Mouse (Mus musculus) liver, embryonic 11.5 days (tissue): ENCODE results near the gene Xrcc6. TPM values are rescaled to one million over a fixed set of nuclear protein-coding genes. Genes with fewer than 3 reads are reported as not detected.
A peak's percentile ranks its signal among the peaks of the same experiment; 100 is the strongest.

ENCODE experiments used
- ATAC-seq: fragments of 200-750 bp; cut with Nextera tagmentation; replicated peaks from 2 replicates; pipeline ENCODE4 v1.8.0; 2017; ENCODE audit warnings: moderate number of reproducible peaks, mild to moderate bottlenecking, moderate TSS enrichment, moderate library complexity; ENCODE audit not compliant: low FRiP score
- DNase-seq: peaks from one replicate; pipeline ENCODE4 v3.0.0-alpha.2; 2017; ENCODE audit warnings: low spot score
- H3K27ac ChIP-seq: fragments of 300-500 bp; sonication (generic); 2 replicates; pipeline ENCODE4 v1.5.1; 2014; ENCODE audit warnings: mild to moderate bottlenecking, low read depth, low read length, control low read depth
- H3K27me3 ChIP-seq: fragments of 300-500 bp; sonication (generic); replicated peaks from 2 replicates; pipeline ENCODE4 v1.6.1; 2014; ENCODE audit warnings: low read length, mixed read lengths; ENCODE audit not compliant: control insufficient read depth, insufficient read depth
- H3K36me3 ChIP-seq: fragments of 300-500 bp; sonication (generic); 2 replicates; pipeline ENCODE4 v1.6.1; 2014; ENCODE audit warnings: mild to moderate bottlenecking, low read length, moderate library complexity, mixed read lengths; ENCODE audit not compliant: control insufficient read depth, insufficient read depth
- H3K4me1 ChIP-seq: fragments of 300-500 bp; sonication (generic); replicated peaks from 2 replicates; pipeline ENCODE4 v1.6.1; 2014; ENCODE audit warnings: low read length, mixed read lengths; ENCODE audit not compliant: control insufficient read depth, insufficient read depth
- H3K4me2 ChIP-seq: fragments of 300-500 bp; sonication (generic); 2 replicates; pipeline ENCODE4 v1.6.1; 2014; ENCODE audit warnings: mild to moderate bottlenecking, control low read depth, moderate library complexity
- H3K4me3 ChIP-seq: fragments of 300-500 bp; sonication (generic); 2 replicates; pipeline ENCODE4 v1.5.1; 2014; ENCODE audit warnings: low read depth, low read length, control low read depth
- H3K9ac ChIP-seq: fragments of 300-500 bp; sonication (generic); 2 replicates; pipeline ENCODE4 v1.6.1; 2014; ENCODE audit warnings: low read depth, low read length, control low read depth
- H3K9me3 ChIP-seq: fragments of 300-500 bp; sonication (generic); 2 replicates; pipeline ENCODE4 v1.6.1; 2016; ENCODE audit warnings: low read length, inconsistent platforms, mixed read lengths; ENCODE audit not compliant: control insufficient read depth
- WGBS: fragments of 180-500 bp; shearing (Covaris S2); extraction: QIAGEN DNeasy Blood & Tissue Kit; methylation state at CpG from one replicate; pipeline ENCODE4 v1.1.7; 2014; 5-methylcytosine and 5-hydroxymethylcytosine counted together
- polyA plus RNA-seq: library from polyadenylated mRNA; unstranded; fragments of >200 nt; fragmentation: Nextera tagmentation; extraction: Ambion mirVana; gene quantifications from 2 replicates; pipeline ENCODE4 v1.2.1, GENCODE M21; 2014

Xrcc6 gene
- polyA plus RNA-seq, 1 experiment from 2014 or later, result 133 TPM

- 74% methylated on average over 12 of the region's 12 CpGs for WGBS
- Histone ChIP-seq H3K9me3 (no peaks in the 10 kb centered on the region), H3K4me2 (no peak overlapping the region), H3K27me3 (no peaks in the 10 kb centered on the region), H3K4me1 (no peaks in the 10 kb centered on the region), H3K9ac (no peak overlapping the region), H3K27ac (no peak overlapping the region), H3K36me3 (peaks cover 38% of the 10 kb centered on the region), H3K4me3 (no peak overlapping the region)
- ATAC-seq, result no peak
- no peak for DNase-seq
Measured at GRCm38 (mm10) chr15:82035904-82036689, 48.5 kb downstream of the Xrcc6 start.

GRCm38 (mm10) chr15:82040650-82041049 lies 53.0 kb downstream of the Xrcc6 start:
- peaks cover 35% of the 10 kb centered on the region for H3K36me3 ChIP-seq
- H3K4me1 ChIP-seq, result peaks cover 6% of the 10 kb centered on the region; the same call in 1 of the 2 replicates
- H3K27ac ChIP-seq, result no peak overlapping the region
- no peak overlapping the region for H3K4me3 ChIP-seq
- no peaks in the 10 kb centered on the region for H3K27me3 ChIP-seq
- peak; percentile 61; the same call in 1 of the 2 replicates for ATAC-seq
- H3K9me3 ChIP-seq, result no peaks in the 10 kb centered on the region
- no peak for DNase-seq
- 97% methylated on average over 1 of the region's 1 CpGs for WGBS
- no peak overlapping the region for H3K4me2 ChIP-seq
- H3K9ac ChIP-seq, result no peak overlapping the region

DNA sequence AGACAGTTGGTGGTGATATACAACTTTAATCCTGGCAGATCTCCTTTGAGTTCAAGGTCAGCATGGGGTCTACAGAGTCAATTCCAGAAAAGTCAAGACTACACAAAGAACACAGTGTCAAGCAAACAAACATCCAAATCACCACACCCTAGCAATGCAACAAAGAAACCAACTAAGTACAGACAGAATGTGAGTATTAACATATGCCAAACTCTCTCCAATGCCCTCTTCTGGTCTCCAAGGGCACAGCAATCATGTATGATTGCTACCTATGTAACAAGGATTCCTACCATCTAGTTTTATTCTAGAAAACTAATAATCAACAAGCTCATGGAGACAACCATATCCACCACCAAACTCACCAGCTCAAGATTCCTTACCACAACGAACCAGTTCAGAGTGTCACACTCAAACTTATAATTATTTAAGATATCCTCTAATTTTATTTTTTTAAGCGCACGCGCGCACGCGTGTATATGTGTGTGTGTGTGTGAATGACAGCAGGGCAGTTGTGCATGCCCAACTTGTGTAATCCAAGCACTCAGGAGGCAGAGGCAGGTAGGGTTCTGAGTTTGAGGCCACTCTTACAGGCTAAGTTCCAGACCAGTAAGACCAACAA lies 56.6 kb downstream of the Xrcc6 start:
- no peak for DNase-seq
- H3K9ac ChIP-seq, result no peak overlapping the region
- peaks cover 11% of the 10 kb centered on the region for H3K4me1 ChIP-seq
- 94% methylated on average over 7 of the region's 7 CpGs for WGBS
- H3K27ac ChIP-seq, result no peak overlapping the region
- no peaks in the 10 kb centered on the region for H3K27me3 ChIP-seq
- peak overlapping the region; percentile 10; the same call in 1 of the 2 replicates for H3K4me2 ChIP-seq
- peaks cover 16% of the 10 kb centered on the region; the same call in 1 of the 2 replicates for H3K36me3 ChIP-seq
- no peaks in the 10 kb centered on the region for H3K9me3 ChIP-seq
- H3K4me3 ChIP-seq, result no peak overlapping the region
- ATAC-seq, result no peak

DNA sequence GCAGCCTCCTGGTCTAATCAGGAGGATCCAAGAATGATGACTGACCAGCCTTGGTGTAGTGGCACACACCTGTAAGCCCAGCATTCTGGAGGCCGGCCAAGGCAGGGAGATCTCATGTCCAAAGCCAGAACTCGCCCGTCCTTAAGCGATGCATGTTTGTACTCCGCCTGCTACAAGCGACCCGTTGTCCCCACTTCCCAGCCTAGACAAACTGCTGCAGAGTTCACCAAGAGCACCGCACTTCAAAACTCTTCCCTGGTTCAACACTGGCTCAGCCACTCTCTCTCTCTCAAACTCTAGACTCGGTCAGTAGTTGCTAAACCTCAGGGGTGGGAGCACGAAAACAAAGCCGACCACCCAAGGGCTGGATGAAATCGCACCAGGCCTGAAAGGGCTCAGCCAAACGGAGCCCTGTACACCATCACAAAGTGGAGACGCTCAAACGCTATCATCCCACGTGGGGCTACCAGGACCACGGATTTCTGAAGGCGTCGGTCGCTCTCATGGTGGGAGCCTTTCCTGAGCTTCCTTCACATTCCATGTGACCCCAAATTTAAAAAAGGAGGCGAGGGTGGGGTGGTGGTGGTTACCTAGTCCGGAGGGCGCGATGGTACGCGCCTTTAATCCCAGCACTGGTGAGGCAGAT lies 58.7 kb downstream of the Xrcc6 start:
- Histone ChIP-seq H3K4me2 (peak overlapping the region; percentile 87), H3K27ac (peak overlapping the region; percentile 70; the same call in 1 of the 2 replicates), H3K4me1 (peaks cover 11% of the 10 kb centered on the region), H3K27me3 (no peaks in the 10 kb centered on the region), H3K4me3 (peak overlapping the region; percentile 93), H3K9ac (peak overlapping the region; percentile 99), H3K9me3 (no peaks in the 10 kb centered on the region), H3K36me3 (peaks cover 9% of the 10 kb centered on the region; the same call in 1 of the 2 replicates)
- DNase-seq, result peak; percentile 47
- peak; percentile 49 for ATAC-seq
- WGBS, result 2% methylated on average over 26 of the region's 26 CpGs

DNA sequence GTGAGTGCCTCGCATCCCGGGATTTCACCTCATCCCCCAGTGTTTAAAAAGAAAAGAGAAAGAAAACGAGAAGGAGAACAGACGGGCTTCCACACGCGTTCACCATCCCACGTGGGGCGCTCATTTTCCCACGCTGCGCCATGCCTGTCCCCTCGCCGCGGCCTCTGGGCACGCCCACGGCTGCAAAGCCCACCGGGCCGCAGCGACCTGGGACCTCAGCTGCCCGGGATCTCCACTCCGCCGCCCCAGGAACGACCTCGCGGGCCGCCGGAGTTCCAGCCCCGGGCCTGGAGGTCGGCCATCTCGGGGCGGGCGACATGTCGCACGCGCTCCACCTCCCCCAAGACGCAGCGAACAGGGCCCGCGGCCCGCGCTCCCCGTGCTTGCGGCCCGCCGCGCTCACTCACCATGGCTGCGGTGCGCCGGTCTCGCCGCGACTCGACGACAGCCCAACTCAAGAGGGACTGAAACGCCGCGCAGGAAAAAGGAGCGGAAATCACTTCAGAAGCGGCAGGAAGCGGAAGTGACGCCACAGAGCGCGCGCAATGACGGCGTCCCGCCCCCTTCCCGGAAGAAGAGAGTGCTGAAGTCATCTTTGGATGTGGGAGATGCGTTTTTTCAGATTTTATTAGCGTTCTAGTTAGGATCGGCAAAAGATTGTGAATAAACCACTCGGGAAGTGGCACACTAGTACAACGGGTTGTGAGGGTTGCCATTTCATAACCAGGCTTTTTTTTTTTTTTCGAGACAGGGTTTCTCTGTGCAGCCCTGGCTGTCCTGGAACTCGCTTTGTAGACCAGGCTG lies 59.6 kb downstream of the Xrcc6 start, which contains the start of gene Snu13:
Gene Snu13, minus strand, starts transcription at position 519 of the 804 bp plus-strand sequence.
- H3K9me3 ChIP-seq, result no peaks in the 10 kb centered on the region

DNA sequence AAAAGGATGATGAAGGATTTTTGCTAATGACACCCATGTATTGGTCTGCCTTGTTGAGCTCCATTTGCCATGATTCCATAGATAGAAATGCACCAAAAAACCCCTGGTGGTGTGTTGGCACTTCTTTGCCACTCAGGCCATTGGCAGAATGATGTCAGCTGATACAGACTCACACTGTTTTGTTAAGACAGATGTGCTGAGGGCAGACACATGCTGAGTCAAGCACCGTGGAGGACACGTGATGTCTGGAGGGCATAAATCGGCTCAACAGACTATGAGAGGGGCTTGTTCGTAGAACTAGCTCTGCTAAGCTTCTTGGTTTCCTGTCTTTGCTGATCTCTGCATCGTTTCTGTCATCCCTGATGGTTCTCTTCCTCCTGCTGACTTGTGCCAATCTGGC lies 64.9 kb downstream of the Xrcc6 start:
- Histone ChIP-seq H3K9ac (no peak overlapping the region), H3K4me2 (no peak overlapping the region), H3K9me3 (no peaks in the 10 kb centered on the region), H3K4me1 (no peaks in the 10 kb centered on the region), H3K36me3 (no peaks in the 10 kb centered on the region), H3K27me3 (peaks cover 4% of the 10 kb centered on the region), H3K4me3 (no peak overlapping the region), H3K27ac (no peak overlapping the region)
- WGBS, result 65% methylated on average over 5 of the region's 5 CpGs
- no peak for ATAC-seq
- DNase-seq, result no peak

More for the DNA sequence above, 59.6 kb downstream of the Xrcc6 start, which contains the start of gene Snu13:
- DNase-seq (peak; percentile 86), ATAC-seq (peak; percentile 85)
- Histone ChIP-seq H3K4me1 (peaks cover 11% of the 10 kb centered on the region), H3K9ac (peak within 1 kb of the TSS; percentile 99), H3K4me2 (peak within 1 kb of the TSS; percentile 87), H3K27ac (peak within 1 kb of the TSS; percentile 70), H3K27me3 (peaks cover 4% of the 10 kb centered on the region; the same call in 1 of the 2 replicates), H3K4me3 (peak within 1 kb of the TSS; percentile 93), H3K36me3 (peaks cover 8% of the 10 kb centered on the region; the same call in 1 of the 2 replicates)
- under 1% methylated on average over 74 of the region's 74 CpGs for WGBS

DNA sequence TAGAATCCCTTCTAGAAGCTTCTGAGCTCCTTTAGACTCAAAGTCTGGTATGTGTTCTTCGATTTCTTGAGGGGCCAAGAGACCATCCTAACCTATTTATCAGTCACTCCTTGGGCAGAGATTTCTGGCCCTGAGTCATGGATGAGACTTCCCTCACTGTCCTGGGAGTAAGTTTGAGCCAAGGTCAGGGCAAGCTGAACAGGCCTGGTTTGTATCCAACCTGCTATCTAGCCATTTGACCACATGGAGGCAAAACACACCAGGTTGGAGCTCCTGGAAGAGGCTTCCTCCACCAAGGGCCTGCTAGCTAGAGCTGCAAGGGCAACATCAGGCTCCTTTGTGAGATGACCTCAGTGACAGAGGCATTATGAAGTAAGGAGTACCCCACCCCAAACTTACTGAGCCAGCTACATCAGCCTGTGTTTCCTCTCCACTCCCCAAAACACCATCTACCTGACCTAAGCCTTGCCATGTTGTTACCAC lies 71.1 kb downstream of the Xrcc6 start, which contains the start of gene 4930407I10Rik:
Gene 4930407I10Rik, plus strand, starts transcription at position 433 of the 483 bp plus-strand sequence.
- 68% methylated on average over 1 of the region's 1 CpGs for WGBS
- no peaks in the 10 kb centered on the region for H3K9me3 ChIP-seq
- peaks cover 22% of the 10 kb centered on the region for H3K27me3 ChIP-seq
- H3K4me2 ChIP-seq, result no peak within 1 kb of the TSS
- H3K4me1 ChIP-seq, result no peaks in the 10 kb centered on the region
- no peak within 1 kb of the TSS for H3K4me3 ChIP-seq
- no peak for ATAC-seq
- H3K9ac ChIP-seq, result no peak within 1 kb of the TSS
- H3K36me3 ChIP-seq, result no peaks in the 10 kb centered on the region
- H3K27ac ChIP-seq, result no peak within 1 kb of the TSS
- no peak for DNase-seq

GRCm38 (mm10) chr15:82063909-82064308 lies 76.3 kb downstream of the Xrcc6 start:
- H3K4me1 ChIP-seq, result no peaks in the 10 kb centered on the region
- no peak for ATAC-seq
- H3K36me3 ChIP-seq, result no peaks in the 10 kb centered on the region
- H3K4me3 ChIP-seq, result no peak overlapping the region
- no peaks in the 10 kb centered on the region for H3K9me3 ChIP-seq
- no peak for DNase-seq
- H3K27me3 ChIP-seq, result peaks cover 47% of the 10 kb centered on the region
- H3K4me2 ChIP-seq, result no peak overlapping the region
- WGBS, result 64% methylated on average over 14 of the region's 14 CpGs
- no peak overlapping the region for H3K9ac ChIP-seq
- H3K27ac ChIP-seq, result no peak overlapping the region
